Mouse (Mus musculus) ES-E14 (cell line): Measurements from ENCODE around the gene Stk11ip. TPM values are rescaled to one million over a fixed set of nuclear protein-coding genes. Genes with fewer than 3 reads are reported as not detected.

Source experiments
- DNase-seq: peaks from one replicate; pipeline ENCODE4 v3.0.0-alpha.2; 2013; ENCODE audit warnings: low read depth, low spot score
- H3K27ac ChIP-seq: 2 replicates; pipeline ENCODE4 v1.5.1; 2012; ENCODE audit warnings: low read depth, mild to moderate bottlenecking, low read length, moderate library complexity, mixed read lengths; ENCODE audit not compliant: poor library complexity, insufficient read depth, severe bottlenecking
- H3K36me3 ChIP-seq: 2 replicates; pipeline ENCODE4 v1.6.1; 2012; ENCODE audit warnings: mild to moderate bottlenecking, low read length, moderate library complexity, mixed read lengths; ENCODE audit not compliant: control insufficient read depth, poor library complexity, insufficient read depth, severe bottlenecking
- H3K4me1 ChIP-seq, 2 experiments: fragments of 150-350 bp in 1 of 2; sonication (generic) in 1 of 2; 2 replicates each; pipeline ENCODE4 v1.6.1; 2012; ENCODE audit warnings: low read length in 2 of 2, mild to moderate bottlenecking in 1 of 2, mixed read lengths in 1 of 2; ENCODE audit not compliant: control insufficient read depth in 2 of 2, insufficient read depth in 2 of 2, poor library complexity in 1 of 2
- H3K4me3 ChIP-seq, 2 experiments: fragments of 150-350 bp in 1 of 2; sonication (generic) in 1 of 2; 2 replicates each; pipeline ENCODE4 v1.5.1; 2012; ENCODE audit warnings: low read length in 2 of 2, low read depth in 1 of 2, mild to moderate bottlenecking in 1 of 2, mixed read lengths in 1 of 2; ENCODE audit not compliant: insufficient read depth in 1 of 2, poor library complexity in 1 of 2, severe bottlenecking in 1 of 2
- H3K9ac ChIP-seq: 2 replicates; pipeline ENCODE4 v1.6.1; 2012; ENCODE audit warnings: low read depth, mild to moderate bottlenecking, low read length, mixed read lengths; ENCODE audit not compliant: poor library complexity, insufficient read depth, severe bottlenecking
- H3K9me3 ChIP-seq: fragments of 150-350 bp; sonication (generic); 2 replicates; pipeline ENCODE4 v1.6.1; 2012; ENCODE audit warnings: low read depth, mild to moderate bottlenecking, low read length; ENCODE audit not compliant: control insufficient read depth, insufficient read depth
- CHD2 ChIP-seq: IDR thresholded peaks from 2 replicates; pipeline ENCODE4 v1.6.1; 2014; ENCODE audit warnings: mild to moderate bottlenecking, low read depth, low read length, inconsistent platforms
- HCFC1 ChIP-seq: IDR thresholded peaks from 2 replicates; pipeline ENCODE4 v1.6.1; 2012; ENCODE audit warnings: low read length, inconsistent platforms, borderline replicate concordance; ENCODE audit not compliant: insufficient read depth
- MAFK ChIP-seq: IDR thresholded peaks from 2 replicates; pipeline ENCODE4 v1.6.1; 2014; ENCODE audit warnings: mild to moderate bottlenecking, low read depth, low read length, inconsistent platforms; ENCODE audit not compliant: insufficient read depth
- ZC3H11A ChIP-seq: IDR thresholded peaks from 2 replicates; pipeline ENCODE4 v1.6.1; 2012; ENCODE audit warnings: low read depth, mild to moderate bottlenecking, inconsistent platforms, low read length, borderline replicate concordance
- ZNF384 ChIP-seq: IDR thresholded peaks from 2 replicates; pipeline ENCODE4 v1.6.1; 2012; ENCODE audit warnings: low read depth, low read length, inconsistent platforms
- in situ Hi-C, 2 experiments: fragments of 600-800 bp; cut with MboI; formaldehyde crosslinking; loops; one replicate each; pipeline ENCODE4 v1.15.1; 2025; ENCODE audit warnings: low sequenced_read_pairs in 2 of 2, inconsistent platforms in 1 of 2; ENCODE audit not compliant: unreplicated experiment in 2 of 2
- total RNA-seq: library from RNA; depleted of rRNA; stranded (reverse); fragments of 300-350 nt; gene quantifications from 2 replicates; pipeline ENCODE4 v1.2.3, GENCODE M21; 2012

Gene Stk11ip
- total RNA-seq, 1 experiment, result 26.8 TPM

- in situ Hi-C loops, result no loop called here
- H3K27ac ChIP-seq, result no peak overlapping the region
- H3K4me3 ChIP-seq, result no peak overlapping the region
- no peak for DNase-seq
- no peak for TF ChIP-seq HCFC1
- no peak for TF ChIP-seq ZC3H11A
- TF ChIP-seq CHD2, result no peak
- no peak for TF ChIP-seq MAFK
- TF ChIP-seq ZNF384, result no peak
- H3K36me3 ChIP-seq, result no peaks in the 10 kb centered on the region
- no peaks in the 10 kb centered on the region for H3K9me3 ChIP-seq
- H3K4me1 ChIP-seq, result peaks cover 0 to 6% of the 10 kb centered on the region in 2 experiments; a peak in 2 of 4 replicates
- H3K9ac ChIP-seq, result no peak overlapping the region
Measured at GRCm38 (mm10) chr1:75541496-75541895, 20.2 kb downstream of the Stk11ip start.

DNA sequence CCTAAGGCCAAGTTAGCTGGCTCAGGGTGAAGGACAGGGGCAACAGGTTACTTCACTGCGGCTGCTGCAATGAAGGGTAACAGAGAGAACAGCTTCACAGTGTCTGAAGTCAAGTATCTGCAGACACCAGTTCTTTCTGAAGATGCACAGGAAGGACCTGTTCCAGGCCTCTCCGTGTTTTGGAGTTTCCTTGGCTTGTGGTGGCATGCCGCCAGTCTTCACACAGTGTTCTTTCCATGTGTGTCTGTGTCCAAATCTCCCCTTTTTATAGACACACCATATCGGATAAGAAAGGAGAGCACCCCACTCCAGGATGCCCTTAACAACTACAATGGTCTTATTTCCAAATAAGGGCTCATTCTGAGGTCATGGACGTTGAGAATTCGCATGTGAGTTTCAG lies 23.0 kb downstream of the Stk11ip start:
- Histone ChIP-seq H3K9me3 (no peaks in the 10 kb centered on the region), H3K4me3 (no peak overlapping the region), H3K36me3 (no peaks in the 10 kb centered on the region), H3K9ac (no peak overlapping the region), H3K27ac (no peak overlapping the region), H3K4me1 (peaks cover 0 to 16% of the 10 kb centered on the region in 2 experiments; a peak in 2 of 4 replicates)
- in situ Hi-C loops, result no loop called here
- DNase-seq, result no peak
- no peak for TF ChIP-seq MAFK

DNA sequence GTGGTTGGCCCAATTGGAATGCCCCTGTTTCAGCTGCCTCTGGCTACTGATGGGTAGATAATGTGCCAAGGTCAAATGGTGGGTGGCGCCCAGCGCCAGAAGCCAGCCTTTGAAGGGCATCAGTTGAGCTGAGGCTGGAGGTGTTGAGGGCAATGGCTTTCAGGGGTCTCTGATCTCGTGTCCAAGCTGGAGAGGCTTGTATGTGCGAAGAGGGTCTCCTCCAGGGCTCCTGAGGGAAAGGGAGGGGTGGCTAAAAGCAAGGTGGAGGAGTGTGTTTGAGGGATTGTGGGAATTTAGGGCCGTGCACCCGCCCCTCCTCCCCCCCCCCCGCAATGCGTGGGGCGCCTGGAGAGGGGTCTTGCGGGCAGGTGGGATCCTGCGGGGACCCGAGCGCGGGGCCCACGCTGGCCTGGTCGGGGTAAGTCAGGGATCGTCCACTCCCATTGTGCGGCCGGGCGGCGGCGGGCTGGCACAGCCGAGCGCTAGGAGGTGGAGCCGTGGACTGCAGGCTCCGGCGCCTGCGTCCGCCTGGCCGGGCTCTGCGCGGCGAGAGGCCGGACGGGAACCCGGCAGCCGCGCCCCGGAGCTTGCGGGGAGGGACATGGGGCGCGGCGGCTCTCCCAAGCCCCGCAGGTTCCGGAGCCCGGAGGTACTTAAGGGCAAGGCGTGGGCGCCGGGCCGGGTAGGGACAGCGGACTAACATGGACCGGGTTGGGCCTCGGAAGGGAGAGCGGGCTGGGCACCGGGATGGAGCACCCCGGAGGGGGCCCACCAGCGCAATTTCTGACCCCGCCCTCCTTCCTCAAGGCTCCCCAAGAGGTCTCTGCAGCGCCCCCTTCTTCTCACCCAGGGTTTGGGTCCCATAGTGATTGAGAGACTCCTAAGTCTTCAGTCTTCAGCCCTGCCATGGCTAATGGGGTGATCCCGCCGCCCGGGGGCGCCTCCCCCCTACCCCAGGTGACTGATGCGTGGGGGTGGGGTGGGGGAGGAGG lies 24.9 kb downstream of the Stk11ip start, which contains the start of gene Slc4a3:
TSS of gene Slc4a3 (plus strand) at position 302 of the 992 bp plus-strand sequence.
- Histone ChIP-seq H3K4me3 (peak within 1 kb of the TSS; percentile 75 to 86), H3K36me3 (no peaks in the 10 kb centered on the region), H3K9ac (peak within 1 kb of the TSS; percentile 78), H3K9me3 (no peaks in the 10 kb centered on the region), H3K27ac (no peak within 1 kb of the TSS), H3K4me1 (peaks cover 0 to 16% of the 10 kb centered on the region in 2 experiments; a peak in 2 of 4 replicates)
- in situ Hi-C loops, result no loop called here
- TF ChIP-seq MAFK (no peak), ZNF384 (no peak), CHD2 (no peak), ZC3H11A (no peak), HCFC1 (no peak)
- DNase-seq, result no peak

DNA sequence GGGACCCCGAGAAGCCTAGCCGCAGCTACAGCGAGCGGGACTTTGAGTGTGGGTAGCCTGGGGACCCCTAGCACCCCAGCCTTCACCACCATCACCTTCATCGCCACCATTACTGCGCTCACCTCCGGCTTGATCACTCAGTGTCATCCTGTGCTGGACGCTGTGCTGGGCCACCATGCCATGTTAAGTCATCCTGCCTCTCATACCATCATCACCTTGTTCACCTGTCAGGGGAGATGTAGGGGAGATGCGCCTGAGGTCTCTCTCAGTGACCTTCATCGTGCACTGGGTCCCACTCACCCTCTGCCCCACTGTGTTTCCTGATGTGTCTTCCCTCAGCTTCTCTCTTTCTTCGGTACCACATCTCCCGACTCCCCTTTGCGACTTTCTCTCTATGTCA lies 26.0 kb downstream of the Stk11ip start:
- no peaks in the 10 kb centered on the region for H3K9me3 ChIP-seq
- no peak overlapping the region for H3K4me3 ChIP-seq
- in situ Hi-C loops, result no loop called here
- no peak overlapping the region for H3K9ac ChIP-seq
- peaks cover 0 to 16% of the 10 kb centered on the region in 2 experiments; a peak in 2 of 4 replicates for H3K4me1 ChIP-seq
- H3K27ac ChIP-seq, result no peak overlapping the region
- H3K36me3 ChIP-seq, result no peaks in the 10 kb centered on the region
- no peak for TF ChIP-seq CHD2
- no peak for TF ChIP-seq MAFK
- no peak for TF ChIP-seq ZC3H11A
- TF ChIP-seq HCFC1, result no peak
- TF ChIP-seq ZNF384, result no peak
- no peak for DNase-seq
